Mouse (Mus musculus) MEL (cell line): ENCODE measurements around the gene Olfr27.

ENCODE experiments used
- BHLHE40 ChIP-seq: IDR thresholded peaks from 2 replicates; pipeline ENCODE4 v1.6.1; 2012; ENCODE audit warnings: low read depth, mild to moderate bottlenecking, inconsistent platforms, low read length, improper control_type of control experiment, borderline replicate concordance
- CTCF ChIP-seq, 3 experiments: IDR thresholded peaks in 2 of 3; conservative IDR thresholded peaks in 1 of 3; 2 replicates each; pipeline ENCODE4 v1.5.1; 2011 to 2012; ENCODE audit warnings: low read length in 3 of 3, low read depth in 2 of 3, mild to moderate bottlenecking in 2 of 3, improper control_type of control experiment in 1 of 3, inconsistent platforms in 1 of 3, mixed read lengths in 1 of 3, moderate library complexity in 1 of 3; ENCODE audit not compliant: control insufficient read depth in 1 of 3, insufficient read depth in 1 of 3, poor library complexity in 1 of 3, severe bottlenecking in 1 of 3
- E2F4 ChIP-seq: IDR thresholded peaks from 2 replicates; pipeline ENCODE4 v1.6.1; 2011; ENCODE audit warnings: low read depth, low read length, improper control_type of control experiment, borderline replicate concordance
- EP300 ChIP-seq, 2 experiments: IDR thresholded peaks; 2 replicates each; pipeline ENCODE4 v1.6.1; 2011; ENCODE audit warnings: improper control_type of control experiment in 2 of 2, low read length in 2 of 2, low read depth in 1 of 2, mild to moderate bottlenecking in 1 of 2
- GABPA ChIP-seq: IDR thresholded peaks from 2 replicates; pipeline ENCODE4 v1.6.1; 2012; ENCODE audit warnings: low read depth, mild to moderate bottlenecking, inconsistent platforms, low read length, improper control_type of control experiment, moderate library complexity
- KAT2A ChIP-seq: conservative IDR thresholded peaks from 2 replicates; pipeline ENCODE4 v1.6.1; 2012; ENCODE audit warnings: low read depth, low read length, improper control_type of control experiment, inconsistent platforms
- MXI1 ChIP-seq: IDR thresholded peaks from 2 replicates; pipeline ENCODE4 v1.6.1; 2011; ENCODE audit warnings: mild to moderate bottlenecking, low read depth, low read length, improper control_type of control experiment
- NELFE ChIP-seq: IDR thresholded peaks from 2 replicates; pipeline ENCODE4 v1.6.1; 2011; ENCODE audit warnings: low read depth, low read length, improper control_type of control experiment
- POLR2A ChIP-seq, 2 experiments: IDR thresholded peaks; 2 replicates each; pipeline ENCODE4 v1.6.1; 2011 to 2012; ENCODE audit warnings: low read length in 2 of 2, mild to moderate bottlenecking in 2 of 2, control low read depth in 1 of 2, improper control_type of control experiment in 1 of 2, low read depth in 1 of 2, moderate library complexity in 1 of 2; ENCODE audit not compliant: control insufficient read depth in 1 of 2, insufficient read depth in 1 of 2, poor library complexity in 1 of 2
- SIN3A ChIP-seq: IDR thresholded peaks from 2 replicates; pipeline ENCODE4 v1.6.1; 2012; ENCODE audit warnings: low read length, improper control_type of control experiment, inconsistent platforms
- TAL1 ChIP-seq: IDR thresholded peaks from 2 replicates; pipeline ENCODE4 v1.6.1; 2012; ENCODE audit warnings: mild to moderate bottlenecking, inconsistent platforms, low read length, moderate library complexity, mixed read lengths
- USF1 ChIP-seq: IDR thresholded peaks from 2 replicates; pipeline ENCODE4 v1.6.1; 2014; ENCODE audit warnings: low read depth, mild to moderate bottlenecking, inconsistent platforms, low read length, improper control_type of control experiment, moderate library complexity
- USF2 ChIP-seq, 2 experiments: IDR thresholded peaks; 2 replicates each; pipeline ENCODE4 v1.6.1; 2011 to 2012; ENCODE audit warnings: improper control_type of control experiment in 2 of 2, low read length in 2 of 2, borderline replicate concordance in 1 of 2, inconsistent platforms in 1 of 2, low read depth in 1 of 2, mild to moderate bottlenecking in 1 of 2; ENCODE audit not compliant: insufficient read depth in 1 of 2
- ZKSCAN1 ChIP-seq: IDR thresholded peaks from 2 replicates; pipeline ENCODE4 v1.6.1; 2012; ENCODE audit warnings: low read depth, mild to moderate bottlenecking, inconsistent platforms, low read length, improper control_type of control experiment, moderate library complexity

GRCm38 (mm10) chr9:39078787-39079186, 49.1 kb upstream of the Olfr27 start, which contains the start of gene Olfr938:
- TF ChIP-seq CTCF (IDR thresholded peaks at IDR 0.05 in 2 of 3, conservative IDR thresholded peaks at IDR 0.05 in 1 of 3; ENCODE audit: control insufficient read depth in 1 of 3, insufficient read depth in 1 of 3, low read depth in 2 of 3, low read length in 3 of 3, poor library complexity in 1 of 3, severe bottlenecking in 1 of 3) (no peak), POLR2A (IDR thresholded peaks at IDR 0.05; ENCODE audit: control insufficient read depth in 1 of 2, insufficient read depth in 1 of 2, low read depth in 1 of 2, low read length in 2 of 2, poor library complexity in 1 of 2) (no peak), MXI1 (no peak), GABPA (no peak), TAL1 (no peak), USF2 (IDR thresholded peaks at IDR 0.05; ENCODE audit: borderline replicate concordance in 1 of 2, insufficient read depth in 1 of 2, low read depth in 1 of 2, low read length in 2 of 2) (no peak), EP300 (IDR thresholded peaks at IDR 0.05; ENCODE audit: low read depth in 1 of 2, low read length in 2 of 2) (no peak), ZKSCAN1 (no peak), SIN3A (no peak), BHLHE40 (no peak), E2F4 (no peak), USF1 (no peak), KAT2A (no peak), NELFE (no peak)
